Mouse (Mus musculus): ENCODE measurements around the gene Rassf1.

Gene Rassf1

GRCm38 (mm10) chr9:107547026-107547425 is 4.3 kb upstream of the Rassf1 start, which contains the start of gene Zmynd10:
TSS of gene Zmynd10 (plus strand) at chr9:107547298.
- no peak for TF ChIP-seq GATA4 (IDR thresholded peaks at IDR 0.05; ENCODE audit: insufficient replicate concordance, low read length)

GRCm38 (mm10) chr9:107547957-107548356 is 3.4 kb upstream of the Rassf1 start:
- no peak for TF ChIP-seq GATA4 (IDR thresholded peaks at IDR 0.05; ENCODE audit: insufficient replicate concordance, low read length)

- no peak for TF ChIP-seq GATA4 (IDR thresholded peaks at IDR 0.05; ENCODE audit: insufficient replicate concordance, low read length)
These were observed 2.5 kb upstream of the Rassf1 start for GRCm38 (mm10) chr9:107548820-107549219.

- TF ChIP-seq GATA4 (IDR thresholded peaks at IDR 0.05; ENCODE audit: insufficient replicate concordance, low read length): no peak
These were observed 1.9 kb upstream of the Rassf1 start for GRCm38 (mm10) chr9:107549297-107550074.

GRCm38 (mm10) chr9:107550491-107551116 is 751 bp upstream of the Rassf1 start:
- TF ChIP-seq GATA4 (IDR thresholded peaks at IDR 0.05; ENCODE audit: insufficient replicate concordance, low read length): no peak

GRCm38 (mm10) chr9:107551890-107552355 is 568 bp downstream of the Rassf1 start:
- no peak for TF ChIP-seq GATA4 (IDR thresholded peaks at IDR 0.05; ENCODE audit: insufficient replicate concordance, low read length)

GRCm38 (mm10) chr9:107552690-107553393 is 1.5 kb downstream of the Rassf1 start:
- TF ChIP-seq GATA4 (IDR thresholded peaks at IDR 0.05; ENCODE audit: insufficient replicate concordance, low read length): no peak

GRCm38 (mm10) chr9:107553541-107554318 is 2.4 kb downstream of the Rassf1 start:
- no peak for TF ChIP-seq GATA4 (IDR thresholded peaks at IDR 0.05; ENCODE audit: insufficient replicate concordance, low read length)

GRCm38 (mm10) chr9:107554319-107554825 is 3.0 kb downstream of the Rassf1 start:
- TF ChIP-seq GATA4 (IDR thresholded peaks at IDR 0.05; ENCODE audit: insufficient replicate concordance, low read length): no peak

GRCm38 (mm10) chr9:107555031-107555457 is 3.7 kb downstream of the Rassf1 start:
- no peak for TF ChIP-seq GATA4 (IDR thresholded peaks at IDR 0.05; ENCODE audit: insufficient replicate concordance, low read length)

- TF ChIP-seq GATA4 (IDR thresholded peaks at IDR 0.05; ENCODE audit: insufficient replicate concordance, low read length): no peak
These were observed 4.3 kb downstream of the Rassf1 start for GRCm38 (mm10) chr9:107555701-107556100.

GRCm38 (mm10) chr9:107556346-107556745 is 5.0 kb downstream of the Rassf1 start:
- TF ChIP-seq GATA4 (IDR thresholded peaks at IDR 0.05; ENCODE audit: insufficient replicate concordance, low read length): no peak

GRCm38 (mm10) chr9:107563029-107563581 is 11.8 kb downstream of the Rassf1 start, which contains the start of gene Tusc2:
TSS of gene Tusc2 (plus strand) at chr9:107563255.
- no peak for TF ChIP-seq GATA4 (IDR thresholded peaks at IDR 0.05; ENCODE audit: insufficient replicate concordance, low read length)

- no peak for TF ChIP-seq GATA4 (IDR thresholded peaks at IDR 0.05; ENCODE audit: insufficient replicate concordance, low read length)
These were observed 14.8 kb downstream of the Rassf1 start for GRCm38 (mm10) chr9:107566041-107566709.

All from liver, adult (tissue).